Mouse (Mus musculus) midbrain, embryonic 16.5 days (tissue): ENCODE measurements at regions not wholly inside any gene's neighbourhood (a gene's known extent, or its start where the extent isn't known, plus 50 kb on each side); places are given as distances from the start of the nearest gene placed in this dataset.

Experiments
- ATAC-seq: fragments of 200-750 bp; cut with Nextera tagmentation; 2 replicates; pipeline ENCODE4 v1.8.0; 2017; ENCODE audit warnings: moderate TSS enrichment
- H3K27ac ChIP-seq: fragments of 300-500 bp; sonication (generic); 2 replicates; pipeline ENCODE4 v1.5.1; 2014; ENCODE audit warnings: mild to moderate bottlenecking, low read length, mixed read lengths
- H3K27me3 ChIP-seq: fragments of 300-500 bp; sonication (generic); 2 replicates; pipeline ENCODE4 v1.6.1; 2014; ENCODE audit warnings: low read depth, low read length, mixed read lengths; ENCODE audit not compliant: control insufficient read depth, insufficient read depth
- H3K36me3 ChIP-seq: fragments of 300-500 bp; sonication (generic); 2 replicates; pipeline ENCODE4 v1.6.1; 2014; ENCODE audit warnings: mild to moderate bottlenecking, low read length, moderate library complexity, mixed read lengths; ENCODE audit not compliant: control insufficient read depth, insufficient read depth
- H3K4me1 ChIP-seq: fragments of 300-500 bp; sonication (generic); 2 replicates; pipeline ENCODE4 v1.6.1; 2014; ENCODE audit warnings: mild to moderate bottlenecking, low read length, mixed read lengths; ENCODE audit not compliant: control insufficient read depth, insufficient read depth
- H3K4me2 ChIP-seq: fragments of 300-500 bp; sonication (generic); 2 replicates; pipeline ENCODE4 v1.6.1; 2014; ENCODE audit warnings: mild to moderate bottlenecking, low read length, mixed read lengths
- H3K4me3 ChIP-seq: fragments of 300-500 bp; sonication (generic); 2 replicates; pipeline ENCODE4 v1.5.1; 2014; ENCODE audit warnings: low read depth, mild to moderate bottlenecking, low read length, moderate library complexity, mixed read lengths
- H3K9ac ChIP-seq: fragments of 300-500 bp; sonication (generic); 2 replicates; pipeline ENCODE4 v1.6.1; 2014; ENCODE audit warnings: low read depth, low read length, mixed read lengths
- H3K9me3 ChIP-seq: fragments of 300-500 bp; sonication (generic); replicated peaks from 2 replicates; pipeline ENCODE4 v1.6.1; 2014; ENCODE audit warnings: mild to moderate bottlenecking, low read length, mixed read lengths; ENCODE audit not compliant: control insufficient read depth, poor library complexity, severe bottlenecking
- WGBS: fragments of 180-500 bp; shearing (Covaris S2); extraction: QIAGEN DNeasy Blood & Tissue Kit; methylation state at CpG from one replicate; pipeline ENCODE4 v1.1.7; 2014; 5-methylcytosine and 5-hydroxymethylcytosine counted together

GRCm38 (mm10) chr13:53648353-53648752 is 175.5 kb upstream of the Msx2 start:
- ATAC-seq, result no peak
- H3K36me3 ChIP-seq, result no peaks in the 10 kb centered on the region
- H3K27ac ChIP-seq, result no peak overlapping the region
- 0 out of 2 replicates have a peak, but pooled peaks cover 3% of the 10 kb centered on the region for H3K9me3 ChIP-seq
- H3K4me1 ChIP-seq, result no peaks in the 10 kb centered on the region
- no peak overlapping the region for H3K9ac ChIP-seq
- H3K4me2 ChIP-seq, result no peak overlapping the region
- WGBS, result 93% methylated on average over 15 of the region's 15 CpGs
- no peaks in the 10 kb centered on the region for H3K27me3 ChIP-seq
- no peak overlapping the region for H3K4me3 ChIP-seq

- H3K4me2 ChIP-seq, result no peak overlapping the region
- H3K4me3 ChIP-seq, result no peak overlapping the region
- ATAC-seq, result no peak
- no peaks in the 10 kb centered on the region for H3K27me3 ChIP-seq
- 72% methylated on average over 5 of the region's 5 CpGs for WGBS
- peaks cover 4% of the 10 kb centered on the region; the same call in 1 of the 2 replicates for H3K4me1 ChIP-seq
- no peak overlapping the region for H3K9ac ChIP-seq
- no peak overlapping the region for H3K27ac ChIP-seq
- H3K36me3 ChIP-seq, result no peaks in the 10 kb centered on the region
- H3K9me3 ChIP-seq, result 0 out of 2 replicates have a peak, but pooled peaks cover 3% of the 10 kb centered on the region
Measured at GRCm38 (mm10) chr13:53642557-53642956, 169.7 kb upstream of the Msx2 start.

- H3K9ac ChIP-seq, result no peak overlapping the region
- no peaks in the 10 kb centered on the region for H3K27me3 ChIP-seq
- 68% methylated on average over 5 of the region's 5 CpGs for WGBS
- H3K4me2 ChIP-seq, result no peak overlapping the region
- no peaks in the 10 kb centered on the region for H3K36me3 ChIP-seq
- H3K4me3 ChIP-seq, result no peak overlapping the region
- peak; percentile 58; the same call in 1 of the 2 replicates for ATAC-seq
- H3K4me1 ChIP-seq, result peaks cover 4% of the 10 kb centered on the region; the same call in 1 of the 2 replicates
- 0 out of 2 replicates have a peak, but pooled peaks cover 3% of the 10 kb centered on the region for H3K9me3 ChIP-seq
- H3K27ac ChIP-seq, result no peak overlapping the region
Measured at GRCm38 (mm10) chr13:53639584-53639983, 166.7 kb upstream of the Msx2 start.

DNA sequence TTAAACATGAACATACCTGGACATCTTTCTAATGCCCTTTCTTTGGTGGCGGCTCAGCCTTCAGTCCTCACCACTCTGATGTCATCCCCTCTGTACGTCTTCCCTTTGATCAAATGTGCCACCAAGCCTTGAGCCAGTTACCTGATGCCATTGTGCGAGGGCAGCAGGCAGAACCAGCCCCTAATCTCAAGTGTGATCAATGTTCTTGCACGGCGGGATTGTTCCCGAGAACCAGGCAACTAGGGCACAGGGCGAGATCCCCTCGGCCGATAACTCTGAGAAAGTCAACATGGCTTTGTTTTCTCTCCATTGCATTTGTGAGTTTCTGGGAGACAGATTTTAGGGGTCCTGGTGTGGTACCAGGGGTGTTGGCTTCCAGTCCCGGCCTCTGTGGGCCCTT is 166.2 kb upstream of the Msx2 start:
- no peak for ATAC-seq
- H3K4me3 ChIP-seq, result no peak overlapping the region
- no peaks in the 10 kb centered on the region for H3K36me3 ChIP-seq
- no peak overlapping the region for H3K9ac ChIP-seq
- no peak overlapping the region for H3K4me2 ChIP-seq
- H3K4me1 ChIP-seq, result peaks cover 4% of the 10 kb centered on the region; the same call in 1 of the 2 replicates
- H3K27ac ChIP-seq, result no peak overlapping the region
- WGBS, result 80% methylated on average over 10 of the region's 10 CpGs
- H3K9me3 ChIP-seq, result 0 out of 2 replicates have a peak, but pooled peaks cover 1% of the 10 kb centered on the region
- H3K27me3 ChIP-seq, result no peaks in the 10 kb centered on the region

- no peak overlapping the region for H3K9ac ChIP-seq
- no peaks in the 10 kb centered on the region for H3K9me3 ChIP-seq
- whole genome bisulfite sequencing, result 83% methylated on average over 5 of the region's 5 CpGs
- H3K4me1 ChIP-seq, result peaks cover 4% of the 10 kb centered on the region; the same call in 1 of the 2 replicates
- H3K4me2 ChIP-seq, result no peak overlapping the region
- no peak overlapping the region for H3K27ac ChIP-seq
- no peaks in the 10 kb centered on the region for H3K36me3 ChIP-seq
- no peak overlapping the region for H3K4me3 ChIP-seq
- ATAC-seq, result no peak
- no peaks in the 10 kb centered on the region for H3K27me3 ChIP-seq
Measured at GRCm38 (mm10) chr13:53636011-53636410, 163.1 kb upstream of the Msx2 start.

DNA sequence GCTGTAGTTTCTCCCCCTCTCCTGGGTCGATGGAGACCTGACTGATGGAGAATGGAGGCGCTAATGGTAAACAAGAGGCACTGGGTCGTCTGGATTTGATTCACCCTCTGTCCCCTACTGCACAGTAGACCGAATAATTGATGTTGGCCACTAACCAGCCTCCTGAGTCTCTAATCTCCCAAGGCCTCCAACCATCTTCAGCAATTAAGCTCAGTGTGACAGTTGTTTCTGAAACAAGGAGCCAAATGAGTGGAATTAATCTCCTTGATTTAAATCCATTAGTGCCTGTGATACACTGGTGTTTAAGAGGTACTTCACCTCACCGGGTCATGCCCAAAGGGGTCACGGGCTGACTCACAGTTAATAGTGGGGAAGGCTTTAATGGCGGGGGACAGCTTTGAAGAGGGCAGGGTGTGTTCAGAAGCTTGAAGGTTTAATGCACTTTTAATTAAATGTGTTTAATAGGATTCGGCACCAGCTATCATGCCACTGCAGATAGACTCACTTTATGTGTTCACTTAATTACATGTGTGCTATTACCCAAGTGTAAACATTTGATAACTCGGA is 161.8 kb upstream of the Msx2 start:
- H3K4me1 ChIP-seq, result peaks cover 2% of the 10 kb centered on the region; the same call in 1 of the 2 replicates
- H3K9me3 ChIP-seq, result no peaks in the 10 kb centered on the region
- H3K9ac ChIP-seq, result no peak overlapping the region
- no peak overlapping the region for H3K4me2 ChIP-seq
- H3K36me3 ChIP-seq, result no peaks in the 10 kb centered on the region
- H3K27ac ChIP-seq, result no peak overlapping the region
- no peaks in the 10 kb centered on the region for H3K27me3 ChIP-seq
- 41% methylated on average over 9 of the region's 9 CpGs for WGBS
- no peak overlapping the region for H3K4me3 ChIP-seq
- ATAC-seq, result peak; percentile 66; the same call in 1 of the 2 replicates

DNA sequence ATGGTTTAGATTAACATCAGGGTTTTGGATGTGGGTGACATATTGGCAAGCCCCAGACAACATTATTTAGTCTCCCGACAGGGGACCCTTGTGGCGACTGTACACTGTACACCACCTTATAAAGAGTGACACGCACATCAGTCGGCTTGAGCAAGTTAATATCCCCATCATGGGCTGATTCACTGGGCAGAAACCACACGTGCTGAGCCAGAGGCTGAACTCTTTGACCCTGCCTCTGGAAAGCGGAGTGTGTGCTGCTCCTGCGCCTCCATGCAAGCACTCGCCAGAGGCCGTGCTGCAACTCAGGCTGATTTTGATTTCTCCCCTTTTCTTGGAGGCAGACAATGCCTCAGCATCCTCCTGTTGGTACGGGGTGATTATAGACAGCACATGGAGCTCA is 125.2 kb upstream of the Msx2 start:
- Histone ChIP-seq H3K27ac (no peak overlapping the region), H3K4me2 (no peak overlapping the region), H3K4me3 (no peak overlapping the region), H3K36me3 (no peaks in the 10 kb centered on the region), H3K4me1 (peaks cover 4% of the 10 kb centered on the region), H3K9ac (no peak overlapping the region), H3K9me3 (no peaks in the 10 kb centered on the region), H3K27me3 (peaks cover 2% of the 10 kb centered on the region; the same call in 1 of the 2 replicates)
- 53% methylated on average over 10 of the region's 10 CpGs for WGBS
- no peak for ATAC-seq

DNA sequence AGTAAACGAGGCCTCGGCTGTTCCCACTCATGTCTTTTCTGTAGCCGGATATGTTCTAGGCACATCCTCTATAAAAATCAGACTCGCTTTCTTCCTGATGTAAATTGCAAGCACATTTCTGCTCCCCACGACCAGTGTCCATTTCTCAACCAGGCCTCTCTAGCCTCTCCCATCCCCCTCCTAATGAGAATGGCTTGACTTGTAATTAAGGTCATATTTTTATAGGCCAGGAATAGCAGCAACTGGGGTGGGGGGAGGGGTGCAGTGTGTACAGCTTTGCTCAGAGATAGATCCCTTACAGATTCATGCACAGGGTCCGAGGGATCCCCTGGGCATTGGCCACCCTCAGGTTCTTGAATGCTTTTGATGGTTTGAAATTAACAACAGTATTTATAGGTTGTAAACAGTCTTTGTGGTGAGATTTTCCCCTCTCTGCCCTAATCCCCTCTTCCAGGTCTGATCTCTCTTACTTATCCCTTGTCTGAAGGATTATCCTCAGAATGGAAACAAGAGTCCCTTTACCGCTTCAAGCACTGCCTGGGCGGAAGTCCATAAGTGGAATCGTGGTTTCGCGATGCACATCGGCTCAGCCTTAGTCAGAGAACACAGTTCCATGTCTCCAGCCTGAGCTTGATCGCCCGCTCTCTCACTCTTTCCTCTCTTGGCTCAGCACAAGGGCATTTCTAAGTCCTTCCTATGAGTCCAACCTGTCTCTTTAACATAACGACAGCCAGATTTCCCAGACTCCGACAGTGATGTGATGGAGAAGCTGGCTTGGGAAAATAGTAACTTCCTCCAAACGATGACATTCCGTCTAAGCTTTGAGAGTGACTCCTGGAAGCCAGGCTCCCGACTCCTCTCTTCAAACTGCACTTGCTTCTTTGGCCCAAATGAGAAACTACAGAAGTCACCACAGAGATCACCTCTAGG is 124.3 kb upstream of the Msx2 start:
- Histone ChIP-seq H3K9ac (no peak overlapping the region), H3K27me3 (peaks cover 2% of the 10 kb centered on the region; the same call in 1 of the 2 replicates), H3K4me1 (peaks cover 3% of the 10 kb centered on the region), H3K9me3 (no peaks in the 10 kb centered on the region), H3K4me2 (no peak overlapping the region), H3K4me3 (no peak overlapping the region), H3K36me3 (no peaks in the 10 kb centered on the region), H3K27ac (no peak overlapping the region)
- WGBS, result 45% methylated on average over 19 of the region's 19 CpGs
- no peak for ATAC-seq

- Histone ChIP-seq H3K4me2 (no peak overlapping the region), H3K27ac (no peak overlapping the region), H3K9me3 (no peaks in the 10 kb centered on the region), H3K36me3 (no peaks in the 10 kb centered on the region), H3K4me3 (no peak overlapping the region), H3K9ac (no peak overlapping the region), H3K27me3 (no peaks in the 10 kb centered on the region), H3K4me1 (no peaks in the 10 kb centered on the region)
- 13% methylated on average over 5 of the region's 5 CpGs for WGBS
- ATAC-seq, result no peak
Measured at GRCm38 (mm10) chr13:53592755-53593154, 119.9 kb upstream of the Msx2 start.
